Mouse (Mus musculus) liver, embryonic 11.5 days (tissue): ENCODE measurements at regions not wholly inside any gene's neighbourhood (a gene's known extent, or its start where the extent isn't known, plus 50 kb on each side); places are given as distances from the start of the nearest gene placed in this dataset.

ENCODE experiments used
- ATAC-seq: fragments of 200-750 bp; cut with Nextera tagmentation; replicated peaks from 2 replicates; pipeline ENCODE4 v1.8.0; 2017; ENCODE audit warnings: moderate number of reproducible peaks, mild to moderate bottlenecking, moderate TSS enrichment, moderate library complexity; ENCODE audit not compliant: low FRiP score
- DNase-seq: peaks from one replicate; pipeline ENCODE4 v3.0.0-alpha.2; 2017; ENCODE audit warnings: low spot score
- H3K27ac ChIP-seq: fragments of 300-500 bp; sonication (generic); 2 replicates; pipeline ENCODE4 v1.5.1; 2014; ENCODE audit warnings: mild to moderate bottlenecking, low read depth, low read length, control low read depth
- H3K27me3 ChIP-seq: fragments of 300-500 bp; sonication (generic); replicated peaks from 2 replicates; pipeline ENCODE4 v1.6.1; 2014; ENCODE audit warnings: low read length, mixed read lengths; ENCODE audit not compliant: control insufficient read depth, insufficient read depth
- H3K36me3 ChIP-seq: fragments of 300-500 bp; sonication (generic); 2 replicates; pipeline ENCODE4 v1.6.1; 2014; ENCODE audit warnings: mild to moderate bottlenecking, low read length, moderate library complexity, mixed read lengths; ENCODE audit not compliant: control insufficient read depth, insufficient read depth
- H3K4me1 ChIP-seq: fragments of 300-500 bp; sonication (generic); replicated peaks from 2 replicates; pipeline ENCODE4 v1.6.1; 2014; ENCODE audit warnings: low read length, mixed read lengths; ENCODE audit not compliant: control insufficient read depth, insufficient read depth
- H3K4me2 ChIP-seq: fragments of 300-500 bp; sonication (generic); 2 replicates; pipeline ENCODE4 v1.6.1; 2014; ENCODE audit warnings: mild to moderate bottlenecking, control low read depth, moderate library complexity
- H3K4me3 ChIP-seq: fragments of 300-500 bp; sonication (generic); 2 replicates; pipeline ENCODE4 v1.5.1; 2014; ENCODE audit warnings: low read depth, low read length, control low read depth
- H3K9ac ChIP-seq: fragments of 300-500 bp; sonication (generic); 2 replicates; pipeline ENCODE4 v1.6.1; 2014; ENCODE audit warnings: low read depth, low read length, control low read depth
- H3K9me3 ChIP-seq: fragments of 300-500 bp; sonication (generic); 2 replicates; pipeline ENCODE4 v1.6.1; 2016; ENCODE audit warnings: low read length, inconsistent platforms, mixed read lengths; ENCODE audit not compliant: control insufficient read depth
- WGBS: fragments of 180-500 bp; shearing (Covaris S2); extraction: QIAGEN DNeasy Blood & Tissue Kit; methylation state at CpG from one replicate; pipeline ENCODE4 v1.1.7; 2014; 5-methylcytosine and 5-hydroxymethylcytosine counted together

- WGBS, result 50% methylated on average over 11 of the region's 11 CpGs
- Histone ChIP-seq H3K9me3 (no peaks in the 10 kb centered on the region), H3K9ac (no peak overlapping the region), H3K27ac (no peak overlapping the region), H3K4me2 (no peak overlapping the region), H3K4me3 (no peak overlapping the region), H3K4me1 (peaks cover 9% of the 10 kb centered on the region), H3K27me3 (peaks cover 15% of the 10 kb centered on the region), H3K36me3 (no peaks in the 10 kb centered on the region)
- ATAC-seq (no peak), DNase-seq (no peak)
These were observed 157.8 kb downstream of the Mycn start for GRCm38 (mm10) chr12:12783699-12784605.

DNA sequence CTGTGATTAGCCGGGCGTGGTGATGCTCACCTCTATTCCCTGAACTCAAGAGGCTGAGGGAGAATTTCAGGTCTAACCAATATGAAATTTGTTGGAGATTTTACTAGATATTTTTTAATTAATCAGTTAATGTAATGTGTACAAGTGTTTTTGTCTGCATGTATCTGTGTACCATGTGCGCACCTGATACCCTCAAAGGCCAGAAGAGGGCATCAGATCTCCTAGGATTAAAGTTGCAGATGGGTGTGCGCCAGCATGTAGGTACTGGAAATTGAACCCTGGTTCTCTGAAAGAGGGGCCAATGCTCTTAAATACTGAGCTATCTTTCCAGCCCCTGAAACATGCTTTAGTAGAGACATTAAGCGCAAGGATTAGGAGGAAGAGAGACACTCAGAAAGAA, 160.2 kb downstream of the Mycn start:
- H3K36me3 ChIP-seq, result no peaks in the 10 kb centered on the region
- no peak for DNase-seq
- H3K27ac ChIP-seq, result no peak overlapping the region
- H3K4me3 ChIP-seq, result no peak overlapping the region
- no peak overlapping the region for H3K9ac ChIP-seq
- H3K9me3 ChIP-seq, result no peaks in the 10 kb centered on the region
- H3K27me3 ChIP-seq, result 0 out of 2 replicates have a peak, but pooled peaks cover 2% of the 10 kb centered on the region
- no peaks in the 10 kb centered on the region for H3K4me1 ChIP-seq
- no peak overlapping the region for H3K4me2 ChIP-seq
- WGBS, result 88% methylated on average over 5 of the region's 5 CpGs
- ATAC-seq, result no peak

DNA sequence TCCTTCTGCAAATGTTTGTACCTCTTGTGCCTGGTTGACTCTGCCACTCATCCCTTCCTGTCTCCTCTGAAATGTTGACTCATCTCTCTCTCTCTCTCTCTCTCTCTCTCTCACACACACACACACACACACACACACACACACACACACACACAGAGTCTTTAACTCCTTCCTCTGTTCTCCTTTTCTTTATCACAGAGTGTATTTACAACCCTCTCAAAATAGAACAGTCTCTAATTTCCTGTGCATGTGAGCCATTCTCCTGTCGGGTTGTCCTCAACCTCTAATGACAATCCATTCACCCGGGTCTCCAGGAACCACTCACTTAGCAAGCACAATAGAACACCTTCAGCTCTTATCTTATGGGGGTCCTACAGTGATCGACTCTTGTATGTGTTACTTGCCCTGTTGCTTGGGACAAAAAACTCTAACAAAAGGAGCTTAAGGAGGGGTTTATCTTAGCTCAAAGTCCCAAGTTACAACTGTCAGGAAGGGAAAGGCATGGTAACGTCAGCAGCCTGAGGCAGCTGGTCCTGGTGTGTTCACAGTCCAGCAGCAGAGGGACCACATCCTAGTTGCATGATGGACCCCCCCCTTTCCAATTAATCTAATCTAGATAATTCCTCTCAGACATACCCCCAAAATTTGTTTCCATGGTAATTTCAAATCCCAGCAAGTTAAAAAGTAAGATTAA, 163.0 kb downstream of the Mycn start:
- H3K27ac ChIP-seq, result no peak overlapping the region
- 32% methylated on average over 4 of the region's 4 CpGs for WGBS
- no peak for ATAC-seq

DNA sequence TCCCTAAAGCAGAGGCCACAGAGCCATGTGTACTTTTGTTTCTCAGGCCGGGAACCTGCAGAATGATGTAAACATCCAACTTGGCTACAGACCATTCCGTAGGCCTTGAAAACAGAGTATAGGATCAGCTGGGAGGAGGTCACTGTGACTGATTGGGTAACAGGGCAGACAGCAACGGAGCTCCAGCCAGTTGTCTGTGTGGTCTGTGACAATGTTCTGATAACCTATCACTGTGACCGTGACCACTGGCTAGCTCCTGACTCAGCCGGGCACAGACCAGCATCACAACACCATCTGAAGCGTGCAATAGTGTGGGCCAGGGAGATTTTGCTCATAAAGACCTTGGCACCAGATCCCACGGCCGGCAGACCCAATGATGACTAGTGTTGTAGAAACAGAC, 164.3 kb downstream of the Mycn start:
- WGBS, result 55% methylated on average over 8 of the region's 8 CpGs
- Histone ChIP-seq H3K27ac (no peak overlapping the region), H3K9me3 (no peaks in the 10 kb centered on the region), H3K4me1 (no peaks in the 10 kb centered on the region), H3K9ac (no peak overlapping the region), H3K4me2 (no peak overlapping the region), H3K36me3 (no peaks in the 10 kb centered on the region), H3K27me3 (no peaks in the 10 kb centered on the region), H3K4me3 (no peak overlapping the region)
- no peak for DNase-seq
- peak; percentile 49; the same call in 1 of the 2 replicates for ATAC-seq

More for the DNA sequence above, 163.0 kb downstream of the Mycn start:
- Histone ChIP-seq H3K4me3 (no peak overlapping the region), H3K9me3 (no peaks in the 10 kb centered on the region), H3K4me2 (no peak overlapping the region), H3K9ac (no peak overlapping the region), H3K36me3 (no peaks in the 10 kb centered on the region), H3K4me1 (no peaks in the 10 kb centered on the region), H3K27me3 (no peaks in the 10 kb centered on the region)
- DNase-seq, result no peak

DNA sequence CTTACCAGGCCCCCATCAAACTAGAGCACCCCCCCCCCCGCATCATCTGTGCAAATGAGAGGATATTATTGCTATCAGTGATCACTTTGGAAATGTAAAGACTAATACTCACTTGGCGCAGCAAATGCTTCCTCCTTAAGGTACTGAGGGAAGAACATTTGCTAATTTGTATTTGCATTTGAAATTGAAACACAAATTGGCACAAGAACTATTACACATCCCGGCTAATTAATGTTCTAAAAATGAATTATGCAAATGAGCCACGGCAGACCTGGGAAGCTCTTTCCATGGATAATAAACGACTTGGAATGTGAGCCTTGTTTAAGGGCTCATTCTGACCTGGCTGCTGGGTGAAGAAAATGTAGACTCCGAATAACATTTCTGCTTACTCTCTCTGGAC, 164.9 kb downstream of the Mycn start:
- DNase-seq (no peak), ATAC-seq (no peak)
- Histone ChIP-seq H3K9ac (no peak overlapping the region), H3K4me2 (no peak overlapping the region), H3K36me3 (no peaks in the 10 kb centered on the region), H3K4me3 (no peak overlapping the region), H3K4me1 (no peaks in the 10 kb centered on the region), H3K27ac (no peak overlapping the region), H3K9me3 (no peaks in the 10 kb centered on the region), H3K27me3 (no peaks in the 10 kb centered on the region)
- 73% methylated on average over 6 of the region's 6 CpGs for WGBS

- WGBS, result 71% methylated on average over 4 of the region's 4 CpGs
- Histone ChIP-seq H3K9me3 (no peaks in the 10 kb centered on the region), H3K4me3 (no peak overlapping the region), H3K4me2 (no peak overlapping the region), H3K36me3 (no peaks in the 10 kb centered on the region), H3K27me3 (no peaks in the 10 kb centered on the region), H3K9ac (no peak overlapping the region), H3K27ac (no peak overlapping the region), H3K4me1 (no peaks in the 10 kb centered on the region)
- ATAC-seq (no peak), DNase-seq (no peak)
These were observed 170.7 kb downstream of the Mycn start for GRCm38 (mm10) chr12:12770970-12771369.

- no peak for ATAC-seq
- 69% methylated on average over 11 of the region's 11 CpGs for WGBS
- Histone ChIP-seq H3K27ac (no peak overlapping the region), H3K9me3 (no peaks in the 10 kb centered on the region), H3K27me3 (no peaks in the 10 kb centered on the region), H3K4me1 (no peaks in the 10 kb centered on the region), H3K4me2 (no peak overlapping the region), H3K9ac (no peak overlapping the region), H3K4me3 (no peak overlapping the region), H3K36me3 (no peaks in the 10 kb centered on the region)
- no peak for DNase-seq
These were observed 175.0 kb downstream of the Mycn start for GRCm38 (mm10) chr12:12766510-12767304.

GRCm38 (mm10) chr12:12765490-12766058, 176.1 kb downstream of the Mycn start:
- Histone ChIP-seq H3K4me3 (no peak overlapping the region), H3K9me3 (no peaks in the 10 kb centered on the region), H3K27me3 (no peaks in the 10 kb centered on the region), H3K4me2 (no peak overlapping the region), H3K9ac (no peak overlapping the region), H3K27ac (no peak overlapping the region), H3K36me3 (no peaks in the 10 kb centered on the region), H3K4me1 (no peaks in the 10 kb centered on the region)
- ATAC-seq, result no peak
- DNase-seq, result no peak
- 52% methylated on average over 7 of the region's 7 CpGs for WGBS
